Mouse (Mus musculus) ovary, postnatal 10 days (tissue): ENCODE results near the gene Pdzd4.

Source experiments
- DNase-seq: peaks from one replicate; pipeline ENCODE4 v3.0.0; 2022; ENCODE audit warnings: low spot score

Gene Pdzd4

DNA sequence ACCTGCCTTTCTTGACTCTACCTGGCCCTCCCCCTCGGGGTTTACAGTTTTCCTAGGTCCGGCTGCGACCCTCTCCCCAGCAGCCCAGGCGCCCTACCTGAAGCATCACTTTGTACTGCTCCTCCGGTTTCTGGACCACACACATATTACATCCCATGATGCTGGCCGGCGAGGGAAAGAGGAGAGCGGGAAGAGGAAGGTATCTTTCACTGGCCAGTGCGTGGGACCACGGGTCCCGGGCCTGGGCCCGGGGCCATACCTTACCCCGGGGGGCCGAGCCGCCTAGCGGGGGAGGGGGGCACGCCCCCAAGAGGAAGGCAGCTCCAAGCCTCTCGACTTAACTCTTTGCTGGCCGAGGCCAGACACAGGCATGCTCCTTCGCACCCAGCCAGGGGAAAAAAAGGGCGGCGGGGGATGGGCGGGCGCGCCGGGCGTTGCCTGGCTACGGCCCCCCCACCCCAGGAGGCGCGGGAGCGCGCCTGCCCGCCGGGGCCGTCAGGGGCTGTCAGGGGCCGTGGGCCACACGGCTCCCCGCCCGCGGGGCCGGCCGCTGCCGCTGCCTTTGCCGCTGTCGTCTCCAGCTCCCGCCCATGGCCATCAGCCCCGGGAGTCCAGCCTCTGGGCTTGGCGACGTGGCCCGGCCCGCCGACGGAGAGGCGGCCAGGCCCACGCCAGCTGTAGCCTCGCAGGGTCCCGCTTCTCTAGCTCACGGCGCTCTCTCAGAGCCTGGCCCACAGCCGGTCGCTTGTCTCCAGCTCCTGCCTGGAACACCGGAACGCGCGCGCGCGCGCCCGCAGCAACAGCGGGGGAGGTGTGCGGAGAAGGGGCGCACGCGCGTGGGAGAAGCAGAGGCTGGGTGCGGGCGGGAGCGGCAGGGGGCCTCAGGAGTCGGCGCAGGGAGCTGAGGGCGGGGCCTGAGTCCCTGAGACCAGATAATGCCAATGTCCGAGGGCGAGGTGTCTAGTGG, at the start of gene Pdzd4:
TSS of gene Pdzd4 (minus strand) at position 785 of the 967 bp plus-strand sequence.
- peak; percentile 11 for DNase-seq

DNA sequence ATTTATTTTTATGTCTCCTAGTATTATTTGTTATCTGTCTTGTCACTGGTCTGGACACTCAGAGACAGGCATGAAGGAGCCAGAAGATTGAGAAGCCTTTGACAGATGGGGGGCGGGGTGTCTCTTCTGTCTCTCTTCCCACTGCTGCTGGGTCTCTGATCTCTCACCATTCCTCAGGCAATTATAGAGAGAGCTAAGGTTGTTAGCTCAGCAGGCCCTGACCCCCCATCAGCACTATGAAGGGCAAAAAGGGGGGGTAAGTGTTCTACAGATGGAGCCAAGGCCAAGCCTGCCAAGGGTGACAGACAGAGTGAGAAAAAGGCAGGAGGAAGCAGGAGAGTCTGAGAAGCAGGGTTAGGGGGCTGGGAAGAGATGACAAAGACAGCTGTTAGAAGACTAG, 47.2 kb upstream of the Pdzd4 start:
- no peak for DNase-seq

DNA sequence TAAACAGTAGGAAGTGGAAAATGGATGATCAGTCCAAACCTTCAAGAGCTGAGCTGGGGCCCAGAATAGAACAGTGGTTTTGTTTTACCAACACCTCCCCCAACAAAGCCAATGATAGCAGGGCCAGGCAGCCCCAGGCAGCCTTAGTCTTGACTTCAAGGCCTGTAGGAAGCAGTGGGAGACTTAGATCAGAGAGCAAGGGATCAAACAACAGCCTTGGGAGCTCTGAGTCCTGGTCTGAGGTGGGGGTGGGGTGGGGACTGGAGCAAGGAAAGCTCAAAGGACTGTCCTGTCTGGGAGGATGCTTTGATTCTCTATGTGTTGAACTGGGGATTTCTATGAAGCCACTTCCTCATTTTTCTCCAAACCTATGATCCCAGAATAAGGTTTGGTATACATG, 46.7 kb upstream of the Pdzd4 start:
- DNase-seq: no peak

DNA sequence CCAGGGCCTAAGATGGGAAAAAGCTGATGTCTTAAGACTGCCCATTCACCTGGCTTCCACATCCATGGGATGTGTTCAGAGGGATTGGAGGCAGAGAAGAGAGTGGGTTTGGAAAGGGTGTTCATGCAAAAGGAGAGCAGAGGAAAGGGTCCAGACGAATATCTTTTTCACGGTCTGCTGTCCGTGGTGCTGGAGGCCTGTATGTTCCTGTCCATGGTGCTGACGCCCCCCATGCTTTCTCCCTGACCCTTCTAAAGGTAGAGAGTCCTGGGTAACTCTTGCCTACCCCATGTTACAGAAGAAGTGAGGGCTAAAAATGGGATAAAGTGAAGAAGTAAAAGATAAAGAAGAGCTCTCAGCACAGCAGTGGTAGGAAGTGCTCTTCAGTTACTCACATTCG, 44.6 kb upstream of the Pdzd4 start:
- no peak for DNase-seq

DNA sequence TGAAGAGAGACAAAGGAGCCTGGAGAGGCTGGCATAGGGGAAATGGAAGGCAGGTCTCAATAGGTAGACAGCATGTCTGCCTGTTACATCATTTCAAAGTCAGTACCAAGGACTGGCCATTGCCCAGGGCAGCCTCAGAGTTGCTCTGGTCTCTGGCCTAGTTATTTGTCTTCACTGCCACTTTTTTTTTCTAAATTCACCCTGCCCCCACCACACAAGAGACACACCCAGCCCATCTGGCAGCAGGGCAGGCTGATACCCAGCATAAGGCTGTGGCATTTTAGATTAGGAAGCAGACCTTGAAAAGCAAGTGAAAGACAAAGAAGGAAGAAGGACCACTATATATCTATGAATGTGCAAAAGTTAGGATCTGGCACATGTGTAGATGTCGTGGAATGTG, 43.1 kb upstream of the Pdzd4 start:
- no peak for DNase-seq

DNA sequence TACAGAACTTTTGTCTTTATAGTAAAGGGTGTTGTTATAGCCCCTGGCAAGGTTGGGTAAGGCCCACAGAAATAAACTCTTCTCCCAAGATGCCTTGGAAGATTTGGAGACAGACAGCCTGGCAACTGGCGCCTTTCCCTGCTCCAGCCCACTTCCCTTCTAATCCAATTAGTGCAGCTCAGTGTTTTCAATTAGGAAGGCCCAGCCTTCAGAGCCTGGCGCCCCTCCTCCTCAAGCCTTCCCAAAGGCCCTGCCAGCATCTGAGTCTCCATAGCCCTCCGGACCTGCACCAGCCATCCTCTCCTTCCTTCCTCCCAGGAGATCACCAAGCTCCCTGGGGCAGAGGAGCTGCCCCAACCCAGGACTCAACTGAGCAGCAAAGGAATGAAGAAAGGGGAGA, 42.5 kb upstream of the Pdzd4 start:
- DNase-seq: no peak

DNA sequence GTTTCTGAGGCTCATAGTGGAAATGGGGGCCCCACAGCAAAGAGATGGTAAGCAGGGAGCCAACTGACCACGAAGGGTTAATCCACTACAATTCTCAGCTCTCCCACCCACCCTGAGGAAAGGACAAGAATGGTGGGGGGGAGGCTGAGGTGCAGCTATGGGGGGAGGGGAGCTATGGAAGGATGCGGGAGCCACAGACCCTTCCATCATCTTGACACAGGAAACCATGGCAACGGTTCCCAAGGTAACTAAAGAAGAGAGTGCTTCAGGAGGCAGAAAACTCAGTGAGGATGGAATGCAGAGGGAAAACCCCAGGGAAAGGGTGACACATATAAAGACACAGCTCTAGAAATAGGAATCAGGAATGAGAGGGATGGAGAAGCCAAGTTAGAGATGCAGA, 39.9 kb upstream of the Pdzd4 start:
- DNase-seq: no peak

DNA sequence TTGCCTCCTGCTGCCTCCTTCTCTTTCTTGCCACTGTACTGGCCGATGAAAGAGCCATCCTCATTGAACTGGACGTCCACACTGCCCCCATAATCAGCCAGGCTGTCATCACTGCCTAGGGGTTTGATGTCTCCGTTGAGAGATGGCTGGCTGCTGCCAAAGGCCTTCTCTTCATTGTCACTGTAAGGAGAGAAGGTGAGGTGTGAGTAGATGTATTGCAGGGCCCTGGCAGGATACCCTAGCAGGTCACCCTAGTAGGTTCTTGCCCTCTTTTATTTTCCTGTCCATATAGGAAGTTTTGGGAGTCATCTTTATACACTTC, 30.3 kb upstream of the Pdzd4 start:
- no peak for DNase-seq

DNA sequence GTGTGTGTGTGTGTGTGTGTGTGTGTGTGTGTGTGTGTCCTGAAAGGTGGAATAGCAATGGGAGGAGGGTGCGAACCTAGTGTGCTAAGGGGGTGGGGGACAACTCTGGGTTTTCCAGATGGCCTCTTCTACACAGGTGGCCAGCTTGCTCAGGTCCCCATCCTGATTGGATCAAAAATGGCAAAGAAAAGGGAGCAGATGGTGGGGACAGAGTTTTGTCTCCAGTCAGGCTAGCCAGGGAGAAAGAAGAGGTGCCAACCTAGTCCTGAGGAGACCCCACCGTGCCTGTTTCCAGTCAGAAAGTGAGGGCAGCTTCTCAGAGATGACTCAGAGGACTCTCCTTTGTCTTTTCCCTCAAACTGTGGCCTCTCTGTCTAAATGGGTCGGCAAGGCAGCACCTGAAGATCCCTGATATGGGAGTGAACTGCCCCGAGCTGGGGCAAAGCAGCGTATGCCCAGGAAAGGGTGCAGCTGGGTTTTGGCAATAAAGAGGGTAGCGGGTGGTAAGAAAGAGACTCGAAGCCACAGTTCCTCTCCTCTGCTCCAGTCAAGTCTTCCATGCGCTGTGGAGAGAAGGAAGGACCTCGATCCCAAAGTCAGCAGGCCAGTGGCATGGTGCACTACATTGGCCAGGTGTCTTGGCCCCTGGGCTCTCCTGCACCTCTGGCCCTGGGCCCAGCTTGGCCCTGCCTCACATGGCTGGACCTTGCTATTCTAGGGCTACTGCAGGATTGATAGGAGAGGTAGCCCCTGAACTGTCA, 29.7 kb upstream of the Pdzd4 start:
- DNase-seq: no peak

DNA sequence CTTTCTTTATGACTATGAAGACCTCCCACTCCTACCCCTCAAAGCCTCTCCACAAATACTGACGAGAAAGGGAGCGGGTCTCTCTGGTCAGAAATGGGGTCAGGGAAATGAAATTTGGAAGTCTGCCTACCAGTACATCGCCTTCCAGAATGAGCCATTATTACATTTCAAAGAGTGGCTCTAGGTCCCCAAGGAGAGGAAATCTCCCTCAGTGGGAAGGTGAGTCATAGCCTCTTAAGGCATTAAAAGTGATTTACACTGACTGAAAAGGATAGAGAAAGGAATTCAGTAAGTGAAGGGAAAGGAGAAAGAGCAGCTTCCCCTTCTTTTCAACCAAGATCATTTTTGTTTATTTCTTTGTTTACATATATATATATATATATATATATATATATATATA, 11.9 kb upstream of the Pdzd4 start:
- no peak for DNase-seq

DNA sequence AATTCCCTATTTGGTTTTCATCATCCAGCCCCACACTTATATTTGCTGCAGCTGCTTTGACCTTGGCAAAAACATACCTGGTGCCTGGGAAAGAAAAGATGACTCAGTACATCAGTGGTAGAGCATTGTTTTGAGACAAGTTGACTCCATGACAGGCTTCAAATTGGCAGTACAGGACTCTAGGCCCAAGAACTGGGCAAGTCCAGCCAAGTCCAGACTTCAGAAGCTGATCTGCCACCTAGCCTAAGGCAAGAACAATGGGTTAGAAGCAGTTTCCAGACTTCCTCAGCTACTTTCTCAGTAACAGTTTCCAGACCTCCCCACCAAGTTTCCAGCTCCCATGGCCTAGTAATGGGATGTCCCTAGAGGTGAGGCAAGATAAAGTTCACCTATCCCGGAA, 11.0 kb upstream of the Pdzd4 start:
- no peak for DNase-seq

DNA sequence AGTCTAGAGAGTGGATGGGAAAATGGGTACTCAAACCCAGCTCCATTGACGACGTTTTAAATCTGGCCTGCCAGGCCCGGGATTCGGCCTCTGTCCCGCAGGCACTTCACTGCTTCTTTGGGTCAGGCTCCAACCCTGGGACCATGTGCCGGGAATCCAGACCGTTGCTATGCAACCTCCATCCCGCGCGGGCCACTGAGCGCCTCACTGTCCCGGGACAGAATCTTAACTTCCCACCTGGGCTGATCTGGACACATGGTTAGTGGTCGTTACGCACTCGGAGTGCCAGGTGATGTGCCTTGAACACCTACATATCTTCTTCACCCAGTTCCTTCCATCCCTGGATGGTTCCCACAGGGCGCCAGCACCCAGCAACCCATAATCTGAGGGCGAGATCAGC, 1.0 kb downstream of the Pdzd4 start:
- no peak for DNase-seq

DNA sequence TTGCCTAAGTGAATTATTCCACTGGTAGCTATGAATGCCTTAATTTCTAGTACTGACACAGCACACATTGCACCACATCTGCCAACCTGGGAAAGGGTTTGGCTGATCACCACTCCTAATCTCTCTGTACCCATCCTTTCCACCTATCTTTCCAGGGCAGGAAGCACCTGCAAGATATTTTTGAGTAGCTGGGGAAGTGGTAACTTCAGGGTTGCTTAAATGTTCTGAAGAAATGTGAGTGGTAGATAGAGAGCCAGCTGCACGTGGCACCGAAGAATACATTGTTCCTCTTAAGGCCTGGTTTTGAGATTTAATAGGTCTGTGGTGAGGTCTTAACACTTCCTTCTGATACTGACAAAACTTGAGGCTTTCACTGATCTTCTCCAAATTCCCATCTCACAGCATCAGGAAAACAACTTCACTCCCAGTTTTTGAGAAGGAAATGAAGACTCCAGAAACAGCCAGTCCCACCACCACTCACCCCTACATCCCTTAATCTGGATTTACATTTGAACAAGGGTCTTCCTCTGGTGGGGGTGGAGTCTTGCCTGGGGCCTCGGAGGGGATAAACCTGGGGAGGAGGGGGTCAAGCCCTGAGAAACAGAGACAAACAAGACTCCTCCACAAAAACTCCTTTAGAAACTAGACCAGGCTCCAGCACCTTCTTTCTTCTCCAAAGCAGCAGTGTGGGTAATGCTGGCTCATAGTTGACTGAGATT, 8.0 kb downstream of the Pdzd4 start:
- DNase-seq: no peak

DNA sequence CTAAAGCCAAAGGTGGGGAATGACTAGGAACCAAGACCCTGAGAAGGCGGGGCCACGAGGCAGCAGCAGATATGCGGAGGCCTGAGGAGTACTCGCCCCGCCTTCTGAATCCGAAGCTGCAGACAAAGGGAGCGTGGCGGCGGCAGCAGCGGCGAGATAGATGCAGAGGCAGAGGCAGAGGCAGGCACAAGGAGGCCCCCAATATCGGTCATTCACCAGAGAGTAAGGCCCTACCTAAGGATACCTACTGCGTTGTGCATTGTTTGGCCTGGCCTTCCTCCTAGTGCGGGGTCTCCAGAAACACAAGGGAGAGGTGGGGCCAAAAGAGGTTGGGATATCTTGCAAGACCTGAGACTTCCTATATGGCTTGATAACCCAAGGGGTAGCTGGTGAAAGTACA, 9.7 kb downstream of the Pdzd4 start:
- DNase-seq: no peak

DNA sequence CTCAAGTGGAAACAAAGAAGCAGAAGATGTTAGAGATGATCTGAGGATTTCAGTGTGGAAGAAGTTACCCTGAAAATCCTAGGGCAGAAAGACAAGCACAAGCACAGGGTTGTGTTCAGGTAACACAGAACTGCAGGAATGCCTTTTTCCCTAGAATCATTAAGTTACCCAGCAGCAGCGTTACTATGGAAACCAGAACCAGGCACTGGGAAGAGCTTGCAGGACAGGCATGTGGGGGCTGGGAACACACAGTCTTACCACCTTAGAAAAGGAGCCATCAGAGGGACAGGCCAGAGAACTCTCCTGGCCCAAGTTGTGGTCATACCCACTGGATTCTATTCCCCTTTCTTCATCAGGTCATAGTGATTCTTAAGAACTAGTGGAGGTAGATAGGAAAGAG, 19.0 kb downstream of the Pdzd4 start:
- DNase-seq: no peak

DNA sequence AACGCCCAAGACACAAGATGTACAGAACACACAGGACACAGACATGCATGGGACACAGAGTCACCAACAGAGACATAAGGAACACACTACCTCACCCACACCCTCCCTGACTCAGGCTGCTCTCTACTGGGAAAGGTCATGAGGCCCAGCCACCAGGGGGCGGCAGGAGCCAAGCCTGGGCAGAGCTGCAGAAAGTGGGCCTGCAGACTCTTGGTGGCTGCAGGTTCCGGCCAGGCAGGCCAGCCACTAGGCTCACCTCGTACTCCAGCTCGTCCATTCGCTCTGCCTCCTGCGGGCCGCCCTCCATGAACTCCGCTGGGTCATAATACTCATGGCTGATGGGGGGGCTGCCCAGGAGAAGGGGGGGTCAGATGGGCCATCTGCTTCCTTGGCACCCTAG, 26.3 kb downstream of the Pdzd4 start:
- DNase-seq: peak; percentile 35

DNA sequence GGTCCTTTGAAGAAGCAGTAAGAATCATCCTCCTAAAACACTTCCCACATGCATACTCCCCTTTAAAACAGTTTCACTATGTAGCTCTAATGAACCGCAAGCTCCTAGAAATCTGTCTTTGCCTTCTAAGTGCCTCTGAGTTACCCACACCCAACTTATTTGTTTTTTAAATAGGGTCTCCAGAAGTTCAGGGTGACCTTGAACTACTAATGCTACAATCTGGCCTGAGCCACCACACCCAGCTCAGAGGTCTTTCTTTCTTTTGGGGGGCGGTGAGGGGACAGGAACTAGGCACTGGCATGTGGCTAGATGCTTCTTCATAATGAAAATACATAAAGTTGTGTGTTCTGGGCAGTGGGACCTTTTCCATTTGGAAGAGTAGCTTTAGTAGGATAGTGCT, 27.3 kb downstream of the Pdzd4 start:
- DNase-seq: no peak

DNA sequence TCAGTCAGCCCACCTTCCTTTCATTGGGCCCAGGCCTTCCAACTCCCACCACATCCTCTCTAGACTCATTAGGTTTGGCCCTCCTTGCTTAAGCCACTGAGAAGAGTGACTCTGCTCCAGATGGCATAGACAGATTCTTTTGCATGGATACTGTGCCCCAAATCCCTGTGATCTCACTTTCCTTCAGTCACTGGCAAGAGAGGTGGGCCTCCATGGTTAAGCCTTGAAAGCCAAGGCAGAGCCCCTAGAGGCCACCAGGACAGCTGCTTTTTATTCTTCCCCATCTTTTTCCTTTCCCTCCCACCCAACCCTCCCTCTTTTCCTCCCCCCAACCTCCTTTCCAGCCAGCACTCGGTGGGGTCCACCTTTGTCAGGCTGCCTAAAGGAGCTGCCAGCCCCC, 31.3 kb downstream of the Pdzd4 start:
- DNase-seq: no peak

DNA sequence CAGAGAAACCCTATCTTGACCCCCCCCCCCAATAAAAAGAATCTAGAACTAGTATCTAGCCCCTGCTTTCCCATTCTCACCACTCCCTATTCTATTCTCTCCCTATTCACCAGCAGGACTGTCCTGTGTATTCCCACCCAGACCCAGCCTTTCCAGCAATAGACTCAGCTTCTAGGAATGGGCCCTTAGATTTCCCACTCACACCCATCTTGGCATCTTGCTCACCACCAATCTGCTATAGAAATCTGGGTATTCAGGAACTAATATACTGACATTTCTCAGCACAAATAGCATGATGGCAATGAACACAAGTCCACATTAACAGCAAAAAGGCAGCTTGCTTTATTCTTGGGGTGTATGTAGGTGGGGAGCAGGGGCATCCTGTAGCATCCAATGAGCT, 31.7 kb downstream of the Pdzd4 start:
- DNase-seq: no peak

DNA sequence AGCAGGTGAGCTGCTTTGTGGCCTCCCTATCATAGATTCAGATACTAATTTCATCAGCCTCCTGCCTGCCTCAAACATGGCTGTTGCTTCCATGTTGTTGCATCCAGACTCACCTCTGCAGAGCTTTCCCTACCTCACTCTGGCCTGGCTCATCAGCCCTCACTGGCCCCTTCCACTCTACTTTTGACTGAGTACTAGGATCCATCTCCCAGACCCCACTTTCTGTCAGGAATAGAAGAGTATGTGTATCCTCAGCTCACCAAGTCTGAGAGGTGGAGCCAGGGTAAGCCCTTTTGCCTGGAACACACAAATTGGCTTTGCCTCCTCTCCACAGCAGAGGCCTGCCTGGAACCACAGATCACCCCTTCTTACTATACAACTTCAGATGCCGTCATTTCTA, 36.3 kb downstream of the Pdzd4 start:
- no peak for DNase-seq

DNA sequence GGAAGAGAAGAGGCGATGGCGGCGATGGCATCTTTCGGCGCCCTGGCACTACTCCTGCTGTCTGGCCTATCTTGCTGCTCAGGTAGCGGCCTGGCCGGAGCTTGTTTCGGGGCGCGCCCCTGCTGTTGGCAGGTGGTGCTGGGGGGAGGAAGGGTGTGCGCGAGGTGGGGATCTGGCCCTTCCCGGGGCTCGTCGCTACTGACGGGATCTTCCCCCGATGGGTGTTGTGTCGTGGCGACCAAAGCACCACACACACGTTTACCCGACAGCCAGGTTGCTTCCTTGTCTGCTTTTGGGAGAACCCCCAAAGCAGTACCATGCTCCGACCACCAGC, 37.6 kb downstream of the Pdzd4 start:
- DNase-seq: no peak

DNA sequence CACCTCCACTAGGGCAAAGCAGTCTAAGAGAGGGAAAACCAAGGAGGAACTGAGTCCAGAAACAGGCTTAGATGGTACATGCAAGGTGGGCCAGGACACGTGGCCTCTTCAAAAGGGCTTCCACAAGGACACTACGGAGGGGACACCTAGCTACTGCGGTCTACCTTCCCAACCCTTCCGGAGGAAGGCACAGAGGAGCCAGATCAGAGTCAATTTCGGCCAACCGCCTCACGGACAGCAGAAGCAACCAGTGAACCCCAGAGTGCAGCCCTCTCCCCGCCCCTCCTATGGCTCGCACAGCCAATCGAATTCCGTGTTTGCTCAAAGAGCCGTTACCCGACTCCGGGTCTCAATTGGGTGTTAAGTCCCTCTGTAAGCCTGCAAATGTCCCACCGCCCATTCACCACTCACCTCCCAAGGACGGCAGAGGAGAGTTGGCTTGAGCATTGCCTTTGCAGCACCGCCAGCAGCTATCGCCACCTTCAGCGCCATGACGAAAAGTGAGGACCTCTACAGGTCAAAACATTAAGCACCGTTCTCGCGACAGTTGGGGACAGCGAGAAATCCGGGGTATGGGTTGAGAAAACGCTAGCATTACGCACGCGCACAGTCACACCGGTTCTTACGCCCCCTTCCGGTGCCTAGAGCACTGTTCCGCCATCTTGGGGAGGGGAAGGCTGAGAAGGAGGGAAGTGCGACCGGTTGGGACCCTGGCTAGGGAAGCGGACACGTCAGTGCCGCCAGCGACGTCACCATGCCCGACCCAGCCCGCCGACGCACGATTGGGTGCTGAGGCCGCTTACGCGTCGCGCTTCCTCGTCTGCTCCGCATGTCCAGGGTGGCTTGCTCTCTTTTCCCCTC, 38.2 kb downstream of the Pdzd4 start, which contains the start of the genes Idh3g and Ssr4:
TSS of gene Idh3g (minus strand) at position 534 of the 861 bp plus-strand sequence.
TSS of gene Ssr4 (plus strand) at position 665 of the 861 bp plus-strand sequence.
- DNase-seq: peak; percentile 78
